Mouse (Mus musculus) cerebellum, adult 2 months (tissue): ENCODE data around the gene Erbin. TPM values are rescaled to one million over a fixed set of nuclear protein-coding genes. Genes with fewer than 3 reads are reported as not detected.

ENCODE experiments used
- DNase-seq, 2 experiments: peaks; one replicate each; pipeline ENCODE4 v3.0.0; 2021
- H3K27ac ChIP-seq: fragments of 200-500 bp; 2 replicates; pipeline ENCODE4 v1.5.1; 2012; ENCODE audit warnings: low read length, control low read depth, inconsistent platforms; ENCODE audit not compliant: insufficient read depth
- H3K27me3 ChIP-seq: fragments of 200-500 bp; 2 replicates; pipeline ENCODE4 v1.6.1; 2012; ENCODE audit warnings: inconsistent platforms, mild to moderate bottlenecking, low read length, moderate library complexity; ENCODE audit not compliant: control insufficient read depth, insufficient read depth
- H3K4me1 ChIP-seq: fragments of 200-500 bp; 2 replicates; pipeline ENCODE4 v1.6.1; 2011; ENCODE audit warnings: low read length; ENCODE audit not compliant: control insufficient read depth, insufficient read depth
- H3K4me3 ChIP-seq: fragments of 200-500 bp; replicated peaks from 2 replicates; pipeline ENCODE3; 2011; ENCODE audit warnings: mild to moderate bottlenecking, low read depth, low read length, control low read depth; ENCODE audit not compliant: insufficient read depth
- CTCF ChIP-seq: fragments of 200-500 bp; IDR thresholded peaks from 2 replicates; pipeline ENCODE4 v1.5.1; 2011; ENCODE audit warnings: low read depth, mild to moderate bottlenecking, control low read depth, low read length, moderate library complexity, borderline replicate concordance; ENCODE audit not compliant: insufficient read depth
- POLR2A ChIP-seq: fragments of 200-500 bp; IDR thresholded peaks from 2 replicates; pipeline ENCODE4 v1.6.1; 2011; ENCODE audit warnings: low read length, control low read depth, borderline replicate concordance; ENCODE audit not compliant: insufficient read depth
- polyA plus RNA-seq: library from polyadenylated mRNA; depleted of rRNA; stranded (reverse); fragments of >200 nt; gene quantifications from 2 replicates; pipeline ENCODE4 v1.2.3, GENCODE M21; 2012; rRNA removed

Erbin gene
- polyA plus RNA-seq, 1 experiment: 28.0 TPM

- no peak for TF ChIP-seq POLR2A
- no peak for TF ChIP-seq CTCF
- DNase-seq: no peak
- H3K4me3 ChIP-seq: no peak overlapping the region
- peaks cover 3% of the 10 kb centered on the region for H3K4me1 ChIP-seq
- H3K27ac ChIP-seq: no peak overlapping the region
- H3K27me3 ChIP-seq: no peaks in the 10 kb centered on the region
These were observed 149.5 kb downstream of the Erbin start for GRCm38 (mm10) chr13:103770821-103771220.

Other genes with a start within 250 kb of the Erbin start
- gene Srek1, start 145.9 kb downstream of the Erbin start, polyA plus RNA-seq: 55.8 and 56.1 TPM in 2 replicates
- 12.9 and 13.5 TPM in 2 replicates for gene Nln, start 189.1 kb upstream of the Erbin start, polyA plus RNA-seq
- 40.5 and 41.0 TPM in 2 replicates for gene Sgtb, start 189.2 kb upstream of the Erbin start, polyA plus RNA-seq